Comparison of ENCODE assay signal across 17 mouse cellular contexts in the genomic region with DNA sequence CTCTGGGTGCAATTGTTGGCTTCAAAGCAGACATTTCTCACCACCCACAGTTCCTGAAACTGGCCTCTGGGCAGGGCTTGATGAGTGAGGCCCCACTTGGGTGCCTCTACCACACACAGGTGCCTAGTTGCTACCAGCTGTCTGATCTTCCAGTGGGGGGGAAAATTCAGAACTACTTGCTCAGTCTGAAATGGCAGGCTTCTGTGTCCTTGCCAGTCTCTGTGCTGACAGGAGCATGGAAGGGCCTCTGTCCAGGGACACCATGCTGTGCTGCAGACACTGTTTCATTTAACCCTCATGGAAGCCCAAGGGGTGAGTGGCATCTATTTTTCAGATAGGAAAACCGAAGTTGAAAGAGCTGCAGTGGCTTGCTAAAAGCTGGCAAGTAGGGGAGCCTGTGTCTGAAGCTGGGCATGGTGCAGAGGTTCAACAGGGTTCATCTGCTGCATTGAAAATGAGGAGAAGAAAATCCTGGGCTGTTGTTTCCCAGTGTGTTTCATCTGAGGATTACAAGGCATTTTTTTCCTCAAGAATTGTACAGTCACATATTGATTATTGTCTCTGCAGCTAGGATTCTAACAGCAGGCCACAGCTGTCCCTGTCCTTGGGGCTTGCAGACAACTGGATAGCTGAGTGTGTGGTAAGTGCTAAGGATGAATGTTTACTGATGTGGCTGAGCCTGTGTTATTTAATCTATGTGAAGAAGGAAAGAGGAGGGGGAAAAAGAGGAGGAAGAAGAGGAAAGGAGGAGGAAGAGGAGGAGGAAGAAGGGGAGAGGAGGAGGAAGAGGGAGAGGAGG.
A peak's percentile ranks its signal among the peaks of the same experiment; 100 is the strongest.
DNase-seq lines count a peak whose midpoint lies in the region; TF ChIP-seq lines count a peak whose summit lies in the region.
"Had no signal": no experiment of that assay in that cellular context is flagged by ENCODE, and none has a peak within 500 bp of the region (broad histone marks: within the 10 kb centered on the region; RNA-seq: fewer than 3 reads in every experiment).

No protein-coding gene starts in this region.

- H3K27ac ChIP-seq in gastrocnemius, adult 2 months: 0 out of 2 replicates have a peak overlapping the region, but pooled peaks have one; percentile 4
- no peak overlapping the region for H3K27ac ChIP-seq in thymus, adult 2 months (ENCODE audit: control insufficient read depth, insufficient read depth, low read length)
- H3K27ac ChIP-seq: limb, embryonic 12.5 days; liver, embryonic 13.5 days; midbrain, embryonic 10.5 days had no signal

- no peak for DNase-seq in gastrocnemius, adult 2 months
- DNase-seq in gastrocnemius, postnatal 25 days: no peak
- peak; percentile 29 for DNase-seq in left cerebral cortex, postnatal 4 days
- DNase-seq in left cerebral cortex, adult 18-20 months (ENCODE audit: low spot score in 2 of 2): no peak
- peak; percentile 46 to 50 for DNase-seq in thymus, postnatal 10 days (ENCODE audit: low spot score in 2 of 2)
- no peak for DNase-seq in thymus, adult 2 months
- DNase-seq in thymus, postnatal 4 days: peak; percentile 56
- no peak for DNase-seq in adrenal gland, postnatal 25 days
- DNase-seq: B cell, adult 2 months; gastrocnemius, postnatal 10 days; heart, postnatal 36 days; kidney, postnatal 14 days; liver, embryonic 13.5 days; lung, postnatal 36 days had no signal

- 30% methylated on average over 1 of the region's 1 CpGs for WGBS in thymus, adult 2 months

- intact Hi-C loops in gastrocnemius, adult 2 months (cut with DNase I): no loop called here
- intact Hi-C loops in left cerebral cortex, postnatal 4 days (cut with DNase I): no loop called here

- H3K27me3 ChIP-seq in thymus, adult 2 months (ENCODE audit: control insufficient read depth, insufficient read depth, low read length): no peaks in the 10 kb centered on the region

- H3K4me3 ChIP-seq in gastrocnemius, adult 2 months: no peak overlapping the region
- no peak overlapping the region for H3K4me3 ChIP-seq in thymus, adult 2 months (ENCODE audit: control insufficient read depth, insufficient read depth, low read length)
- H3K4me3 ChIP-seq: erythroblast, embryonic 14.5 days; limb, embryonic 12.5 days; liver, embryonic 13.5 days; midbrain, embryonic 10.5 days had no signal

- no peaks in the 10 kb centered on the region for H3K36me3 ChIP-seq in thymus, adult 2 months (ENCODE audit: control insufficient read depth, insufficient read depth, low read length)
- H3K36me3 ChIP-seq: limb, embryonic 12.5 days; liver, embryonic 13.5 days; midbrain, embryonic 10.5 days had no signal

- no peak for TF ChIP-seq CTCF in gastrocnemius, adult 2 months (IDR thresholded peaks at IDR 0.05)
- TF ChIP-seq CTCF in thymus, adult 2 months (IDR thresholded peaks at IDR 0.05; ENCODE audit: borderline replicate concordance, control insufficient read depth, extremely low read depth, insufficient read depth, low read length, poor library complexity): no peak

- TF ChIP-seq POLR2A in thymus, adult 2 months (IDR thresholded peaks at IDR 0.05; ENCODE audit: control insufficient read depth, extremely low read depth, insufficient read depth, low read length, poor library complexity): no peak

- H3K4me1 ChIP-seq in thymus, adult 2 months (replicated peaks; ENCODE audit: control insufficient read depth, insufficient read depth, low read length): peaks cover 9% of the 10 kb centered on the region

Comparison
In these comparisons a context has a peak if more than half of its experiments do, and no peak if none do; other contexts are left out.
1. DNase-seq: peak in left cerebral cortex, postnatal 4 days (single experiment), thymus, postnatal 10 days (2 of 2) and thymus, postnatal 4 days (single experiment); none in gastrocnemius, adult 2 months (single experiment), gastrocnemius, postnatal 25 days (single experiment), left cerebral cortex, adult 18-20 months (0 of 2), thymus, adult 2 months (single experiment) and adrenal gland, postnatal 25 days (single experiment).